Mouse (Mus musculus): ENCODE results near the gene Oas1a.
"Not testable (repeated sequence)": the region's sequence is repeated elsewhere in the genome, so short reads cannot be mapped to it uniquely, and the experiment has no call there.

- not testable (repeated sequence) for TF ChIP-seq CTCF, EP300 (IDR thresholded peaks at IDR 0.05; ENCODE audit: low read depth)
Observed at GRCm38 (mm10) chr5:120906791-120907733, at the start of gene Oas1a.

Data from liver, postnatal 0 days (tissue).